Mouse (Mus musculus) heart, adult 2 months (tissue): ENCODE measurements around the gene A2ml1.

Source experiments
- EP300 ChIP-seq: fragments of 200-500 bp; IDR thresholded peaks from 2 replicates; pipeline ENCODE4 v1.6.1; 2011; ENCODE audit warnings: low read depth, low read length, control low read depth; ENCODE audit not compliant: insufficient read depth
- POLR2A ChIP-seq: fragments of 200-500 bp; IDR thresholded peaks from 2 replicates; pipeline ENCODE4 v1.6.1; 2011; ENCODE audit warnings: mild to moderate bottlenecking, low read depth, low read length, control low read depth; ENCODE audit not compliant: insufficient read depth

GRCm38 (mm10) chr6:128494646-128495331 is 86.6 kb downstream of the A2ml1 start:
- TF ChIP-seq POLR2A (no peak), EP300 (no peak)
